Comparison of ENCODE assay signal across 9 mouse cellular contexts in genomic region chr11:54060316-54060715, GRCm38 (mm10). TPM values are rescaled to one million over a fixed set of nuclear protein-coding genes. Genes with fewer than 3 reads are reported as not detected.
DNase-seq lines count a peak whose midpoint lies in the region; TF ChIP-seq lines count a peak whose summit lies in the region.
"Had no signal": no experiment of that assay in that cellular context is flagged by ENCODE, and none has a peak within 500 bp of the region (broad histone marks: within the 10 kb centered on the region; RNA-seq: fewer than 3 reads in every experiment).

No protein-coding gene starts in this region.

- TF ChIP-seq CTCF in embryonic fibroblast, embryonic 13.5 days (IDR thresholded peaks at IDR 0.05; ENCODE audit: borderline replicate concordance, insufficient read depth, low read length): no peak

- peak overlapping the region; percentile 14 for H3K27ac ChIP-seq in embryonic fibroblast, embryonic 13.5 days (ENCODE audit: insufficient read depth, low read length)
- H3K27ac ChIP-seq: neural tube, embryonic 12.5 days had no signal

- peak; percentile 47 for DNase-seq in adrenal gland, postnatal 10 days
- DNase-seq in adrenal gland, adult 18-20 months (ENCODE audit: low spot score in 2 of 2): no peak
- peak; percentile 43 for DNase-seq in kidney, adult 18-20 months
- DNase-seq in lung, postnatal 14 days: peak; percentile 44
- no peak for DNase-seq in layer of hippocampus, postnatal 10 days (ENCODE audit: low spot score in 2 of 2)
- DNase-seq in frontal cortex, postnatal 14 days (ENCODE audit: low spot score in 2 of 2): no peak
- no peak for DNase-seq in spleen, postnatal 10 days (ENCODE audit: low spot score in 2 of 2)

- peaks cover 28% of the 10 kb centered on the region for H3K4me1 ChIP-seq in embryonic fibroblast, embryonic 13.5 days (ENCODE audit: control insufficient read depth, insufficient read depth, low read length)

- no peak for TF ChIP-seq POLR2A in embryonic fibroblast, embryonic 13.5 days (IDR thresholded peaks at IDR 0.05; ENCODE audit: low read depth, low read length)

- no peak overlapping the region for H3K4me3 ChIP-seq in embryonic fibroblast, embryonic 13.5 days (ENCODE audit: insufficient read depth, low read length)
- H3K4me3 ChIP-seq: neural tube, embryonic 12.5 days had no signal

RNA-seq across cellular contexts. Expression of gene Pdlim4, which starts 8.5 kb away (rescaled TPM):
- 10 to 100 TPM; 14.3 to 23.9 TPM for total RNA-seq in adrenal gland, postnatal 10 days (2021)
- total RNA-seq in adrenal gland, adult 18-20 months (2021): 1 to 10 TPM; 7.0 to 7.6 TPM
- polyA plus RNA-seq in embryonic fibroblast, embryonic 13.5 days (2011; ENCODE audit: insufficient read length, low read depth, missing spikeins): 18.3 and 20.0 TPM in 2 replicates
- total RNA-seq in layer of hippocampus, postnatal 10 days (2021): 10 to 100 TPM; 17.9 to 18.5 TPM

RNA-seq across cellular contexts. Expression of gene Slc22a4, which starts 32.4 kb away (rescaled TPM):
- total RNA-seq in adrenal gland, postnatal 10 days (2021): 1 to 10 TPM; 3.3 to 4.2 TPM
- total RNA-seq in adrenal gland, adult 18-20 months (2021): 1 to 10 TPM; 7.4 to 7.8 TPM
- polyA plus RNA-seq in embryonic fibroblast, embryonic 13.5 days (2011; ENCODE audit: insufficient read length, low read depth, missing spikeins): 1.1 TPM in 1 of 2 replicates, not detected in the other
- total RNA-seq in layer of hippocampus, postnatal 10 days (2021): 1 to 10 TPM; 6.7 to 7.6 TPM

RNA-seq across cellular contexts. Expression of gene P4ha2, which starts 39.6 kb away (rescaled TPM):
- 10 to 100 TPM; 18.6 to 20.1 TPM for total RNA-seq in adrenal gland, postnatal 10 days (2021)
- 10 to 100 TPM; 40.8 to 64.8 TPM for total RNA-seq in adrenal gland, adult 18-20 months (2021)
- 76.7 and 86.7 TPM in 2 replicates for polyA plus RNA-seq in embryonic fibroblast, embryonic 13.5 days (2011; ENCODE audit: insufficient read length, low read depth, missing spikeins)
- total RNA-seq in layer of hippocampus, postnatal 10 days (2021): 10 to 100 TPM; 17.2 to 19.9 TPM

Comparison
In these comparisons a context has a peak if more than half of its experiments do, and no peak if none do; other contexts are left out.
1. DNase-seq: peak in adrenal gland, postnatal 10 days (single experiment), kidney, adult 18-20 months (single experiment) and lung, postnatal 14 days (single experiment); none in adrenal gland, adult 18-20 months (0 of 2), layer of hippocampus, postnatal 10 days (0 of 2), frontal cortex, postnatal 14 days (0 of 2) and spleen, postnatal 10 days (0 of 2).